Mouse (Mus musculus) CH12.LX (cell line): Measurements from ENCODE around the gene Slc7a11. TPM values are rescaled to one million over a fixed set of nuclear protein-coding genes. Genes with fewer than 3 reads are reported as not detected.

Experiments used
- DNase-seq: peaks from one replicate; pipeline ENCODE4 v3.0.0-alpha.2; 2013; ENCODE audit errors: extremely low read depth
- H3K27ac ChIP-seq: 2 replicates; pipeline ENCODE4 v1.5.1; 2012; ENCODE audit warnings: low read depth, mild to moderate bottlenecking, control low read depth, moderate library complexity; ENCODE audit not compliant: insufficient read depth
- H3K27me3 ChIP-seq: replicated peaks from 2 replicates; pipeline ENCODE3; 2012; ENCODE audit warnings: inconsistent platforms
- H3K36me3 ChIP-seq, 2 experiments: replicated peaks in 1 of 2; 2 replicates each; pipeline versions ENCODE3 to v1.6.1; 2012; ENCODE audit warnings: inconsistent platforms in 1 of 2, low read length in 1 of 2, mild to moderate bottlenecking in 1 of 2, mixed read lengths in 1 of 2, moderate library complexity in 1 of 2; ENCODE audit not compliant: control insufficient read depth in 1 of 2, insufficient read depth in 1 of 2
- H3K4me1 ChIP-seq, 2 experiments: 2 replicates each; pipeline ENCODE4 v1.6.1; 2012; ENCODE audit warnings: inconsistent platforms in 1 of 2, moderate library complexity in 1 of 2; ENCODE audit not compliant: insufficient read depth in 2 of 2, control insufficient read depth in 1 of 2
- H3K4me2 ChIP-seq: 2 replicates; pipeline ENCODE4 v1.6.1; 2012; ENCODE audit warnings: low read depth, mild to moderate bottlenecking, control low read depth; ENCODE audit not compliant: poor library complexity, insufficient read depth, severe bottlenecking
- H3K4me3 ChIP-seq, 3 experiments: fragments of 150-350 bp in 1 of 3; sonication (generic) in 1 of 3; replicated peaks in 1 of 3; 2 replicates each; pipeline versions ENCODE3 to v1.5.1; 2011 to 2012; ENCODE audit warnings: low read depth in 2 of 3, low read length in 2 of 3, mild to moderate bottlenecking in 2 of 3, moderate library complexity in 2 of 3, control low read depth in 1 of 3, improper control_type of control experiment in 1 of 3, inconsistent platforms in 1 of 3, mixed read lengths in 1 of 3; ENCODE audit not compliant: poor library complexity in 1 of 3
- H3K79me2 ChIP-seq: replicated peaks from 2 replicates; pipeline ENCODE4 v1.6.1; 2012; ENCODE audit warnings: mild to moderate bottlenecking, moderate library complexity; ENCODE audit not compliant: control insufficient read depth, poor library complexity, insufficient read depth, severe bottlenecking; ENCODE audit errors: extremely low read depth
- H3K9ac ChIP-seq: 2 replicates; pipeline ENCODE4 v1.6.1; 2012; ENCODE audit warnings: low read depth, mild to moderate bottlenecking, control low read depth, moderate library complexity; ENCODE audit not compliant: insufficient read depth
- H3K9me3 ChIP-seq: replicated peaks from 2 replicates; pipeline ENCODE3; 2012; ENCODE audit warnings: low read length, inconsistent platforms, mixed read lengths
- CHD1 ChIP-seq: IDR thresholded peaks from 2 replicates; pipeline ENCODE4 v1.6.1; 2012; ENCODE audit warnings: low read depth, low read length, improper control_type of control experiment, inconsistent platforms
- ELF1 ChIP-seq: IDR thresholded peaks from 2 replicates; pipeline ENCODE4 v1.6.1; 2014; ENCODE audit warnings: low read depth, mild to moderate bottlenecking, inconsistent platforms, low read length, improper control_type of control experiment
- GABPA ChIP-seq: IDR thresholded peaks from 2 replicates; pipeline ENCODE4 v1.6.1; 2012; ENCODE audit warnings: low read depth, low read length, improper control_type of control experiment, inconsistent platforms; ENCODE audit not compliant: insufficient replicate concordance
- HCFC1 ChIP-seq: IDR thresholded peaks from 2 replicates; pipeline ENCODE4 v1.6.1; 2012; ENCODE audit warnings: low read depth, mild to moderate bottlenecking, inconsistent platforms, low read length, improper control_type of control experiment
- JUN ChIP-seq: IDR thresholded peaks from 2 replicates; pipeline ENCODE4 v1.6.1; 2011; ENCODE audit warnings: low read depth, mild to moderate bottlenecking, low read length, improper control_type of control experiment, moderate library complexity; ENCODE audit not compliant: insufficient read depth
- JUND ChIP-seq: conservative IDR thresholded peaks from 2 replicates; pipeline ENCODE4 v1.6.1; 2011; ENCODE audit warnings: low read depth, low read length, improper control_type of control experiment
- MAFK ChIP-seq: IDR thresholded peaks from 2 replicates; pipeline ENCODE4 v1.6.1; 2011; ENCODE audit warnings: low read length, improper control_type of control experiment; ENCODE audit not compliant: insufficient replicate concordance
- MEF2A ChIP-seq: IDR thresholded peaks from 2 replicates; pipeline ENCODE4 v1.6.1; 2014; ENCODE audit warnings: low read depth, mild to moderate bottlenecking, inconsistent platforms, low read length, improper control_type of control experiment, borderline replicate concordance
- MXI1 ChIP-seq: IDR thresholded peaks from 2 replicates; pipeline ENCODE4 v1.6.1; 2011; ENCODE audit warnings: mild to moderate bottlenecking, low read depth, low read length, improper control_type of control experiment
- POLR2AphosphoS2 ChIP-seq: IDR thresholded peaks from 2 replicates; pipeline ENCODE4 v1.6.1; 2011; ENCODE audit warnings: low read depth, low read length, improper control_type of control experiment
- RAD21 ChIP-seq: IDR thresholded peaks from 2 replicates; pipeline ENCODE4 v1.6.1; 2011; ENCODE audit warnings: low read depth, mild to moderate bottlenecking, low read length, improper control_type of control experiment, moderate library complexity
- SMC3 ChIP-seq: IDR thresholded peaks from 2 replicates; pipeline ENCODE4 v1.6.1; 2011; ENCODE audit warnings: low read depth, low read length, improper control_type of control experiment
- TBP ChIP-seq: conservative IDR thresholded peaks from 2 replicates; pipeline ENCODE4 v1.6.1; 2011; ENCODE audit warnings: low read depth, low read length, improper control_type of control experiment
- USF2 ChIP-seq: conservative IDR thresholded peaks from 2 replicates; pipeline ENCODE4 v1.6.1; 2011; ENCODE audit warnings: low read depth, low read length, improper control_type of control experiment
- ZMIZ1 ChIP-seq: IDR thresholded peaks from 2 replicates; pipeline ENCODE4 v1.6.1; 2012; ENCODE audit warnings: low read depth, mild to moderate bottlenecking, inconsistent platforms, low read length, improper control_type of control experiment
- ZNF384 ChIP-seq: IDR thresholded peaks from 2 replicates; pipeline ENCODE4 v1.6.1; 2012; ENCODE audit warnings: low read depth, low read length, improper control_type of control experiment, inconsistent platforms
- dilution Hi-C: fragments of 300-500 bp; cut with MboI; formaldehyde crosslinking; loops from 2 replicates; pipeline ENCODE4 v1.14.3; 2020; ENCODE audit warnings: low sequenced_read_pairs; ENCODE audit not compliant: extremely low pct_unique_long_range_greater_than_20kb, extremely low pct_ligation_motif_present
- in situ Hi-C: fragments of 300-500 bp; cut with MboI; formaldehyde crosslinking; loops from 3 replicates; pipeline ENCODE4 v1.14.3; 2019; ENCODE audit warnings: low sequenced_read_pairs, low pct_ligation_motif_present, low pct_unique_long_range_greater_than_20kb, mixed read lengths
- polyA plus RNA-seq: library from polyadenylated mRNA; unstranded; fragments of >175 nt; gene quantifications from 2 replicates; pipeline ENCODE4 v1.2.1, GENCODE M21; 2012; ENCODE audit warnings: low read depth; ENCODE audit not compliant: insufficient read length
- total RNA-seq, 2 experiments: library from RNA; depleted of rRNA; stranded (reverse); fragments of 300-350 nt in 1 of 2; fragments of >200 nt in 1 of 2; gene quantifications; 2 replicates each; pipeline ENCODE4 v1.2.3; 2012 to 2014

The Slc7a11 gene
- total and polyA plus RNA-seq, 3 experiments, result 0.13 to 0.37 TPM; not detected in 1

GRCm38 (mm10) chr3:49908426-49909341, 534.7 kb downstream of the Slc7a11 start:
- H3K79me2 ChIP-seq, result no peaks in the 10 kb centered on the region
- in situ Hi-C loops, result no loop called here
- peaks cover 46% of the 10 kb centered on the region for H3K9me3 ChIP-seq
- no peaks in the 10 kb centered on the region for H3K4me1 ChIP-seq
- H3K9ac ChIP-seq, result no peak overlapping the region
- DNase-seq, result no peak
- dilution Hi-C loops, result no loop called here
- H3K4me3 ChIP-seq, result no peak overlapping the region
- H3K36me3 ChIP-seq, result no peaks in the 10 kb centered on the region
- TF ChIP-seq HCFC1 (no peak), MAFK (no peak), RAD21 (no peak), ZNF384 (no peak), JUN (no peak), ZMIZ1 (no peak), MEF2A (no peak), USF2 (no peak), CHD1 (no peak)
- no peak overlapping the region for H3K27ac ChIP-seq
- H3K4me2 ChIP-seq, result no peak overlapping the region
- H3K27me3 ChIP-seq, result no peaks in the 10 kb centered on the region

- Histone ChIP-seq H3K36me3 (no peaks in the 10 kb centered on the region), H3K9me3 (peaks cover 27% of the 10 kb centered on the region), H3K27ac (no peak overlapping the region), H3K9ac (no peak overlapping the region), H3K4me2 (no peak overlapping the region), H3K4me1 (no peaks in the 10 kb centered on the region), H3K27me3 (no peaks in the 10 kb centered on the region), H3K79me2 (no peaks in the 10 kb centered on the region), H3K4me3 (no peak overlapping the region)
- TF ChIP-seq MEF2A (no peak), POLR2AphosphoS2 (no peak), GABPA (no peak), TBP (no peak), ELF1 (no peak), SMC3 (no peak), MXI1 (no peak), JUND (no peak)
- in situ Hi-C loops, result no loop called here
- dilution Hi-C loops, result no loop called here
- no peak for DNase-seq
Measured at GRCm38 (mm10) chr3:49893945-49894344, 549.5 kb downstream of the Slc7a11 start.
